Mouse (Mus musculus) layer of hippocampus, postnatal 14 days (tissue): Measurements from ENCODE around the gene Ptprm. TPM values are rescaled to one million over a fixed set of nuclear protein-coding genes. Genes with fewer than 3 reads are reported as not detected.

Experiments
- DNase-seq, 2 experiments: peaks; one replicate each; pipeline ENCODE4 v3.0.0; 2021 to 2022; ENCODE audit warnings: low spot score in 2 of 2, mixed read lengths in 1 of 2
- total RNA-seq, 2 experiments: library from RNA; stranded (reverse); gene quantifications; 2 replicates each; pipeline ENCODE4 v1.2.3; 2021

The Ptprm gene
- total RNA-seq, 2 experiments from 2014 or later: 27.7 TPM

DNA sequence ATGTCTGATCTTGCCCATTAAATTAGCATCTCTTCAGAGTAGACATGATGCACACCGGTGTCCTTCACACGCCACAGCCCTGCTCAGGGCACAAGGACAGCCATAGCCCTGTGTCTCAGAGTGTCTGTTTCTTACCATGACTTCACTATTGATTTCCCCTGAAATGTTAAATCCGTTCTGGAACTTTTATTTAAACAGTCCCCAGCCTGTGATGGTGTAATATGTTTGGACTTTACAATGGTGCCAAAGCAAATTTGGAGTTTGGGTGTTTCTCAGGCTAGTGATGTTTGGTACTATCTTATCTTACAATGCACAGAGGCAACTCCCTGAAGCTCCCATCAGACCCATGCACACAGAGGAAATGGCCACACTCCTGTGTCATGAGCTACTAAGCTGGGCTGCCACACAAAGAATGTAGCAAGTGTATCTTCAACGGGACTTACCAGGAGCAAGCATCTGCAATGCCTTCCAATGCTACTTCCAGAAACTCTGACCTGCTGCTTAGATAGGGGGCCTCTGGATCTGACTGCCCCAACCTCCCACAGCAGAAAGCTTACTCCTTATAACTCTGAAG lies 212.0 kb downstream of the Ptprm start:
- DNase-seq: no peak

DNA sequence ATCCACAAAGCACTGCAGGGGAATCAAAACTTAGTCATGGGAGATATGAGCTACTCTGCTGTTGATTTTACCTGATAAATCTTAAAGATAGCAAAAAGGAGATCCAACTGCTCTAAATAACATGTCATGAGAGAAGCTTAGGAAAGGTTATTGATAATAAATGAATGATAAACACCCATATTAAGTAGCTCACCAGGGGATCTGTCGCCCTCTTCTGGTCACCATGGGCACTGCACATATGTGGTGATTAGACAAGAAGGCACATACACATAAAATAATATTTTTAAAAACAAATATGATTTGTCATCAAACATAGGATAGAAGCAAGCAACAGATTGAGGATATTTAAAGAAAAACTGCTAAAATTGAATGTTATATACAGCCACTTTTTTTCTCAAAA lies 213.8 kb downstream of the Ptprm start:
- no peak for DNase-seq

DNA sequence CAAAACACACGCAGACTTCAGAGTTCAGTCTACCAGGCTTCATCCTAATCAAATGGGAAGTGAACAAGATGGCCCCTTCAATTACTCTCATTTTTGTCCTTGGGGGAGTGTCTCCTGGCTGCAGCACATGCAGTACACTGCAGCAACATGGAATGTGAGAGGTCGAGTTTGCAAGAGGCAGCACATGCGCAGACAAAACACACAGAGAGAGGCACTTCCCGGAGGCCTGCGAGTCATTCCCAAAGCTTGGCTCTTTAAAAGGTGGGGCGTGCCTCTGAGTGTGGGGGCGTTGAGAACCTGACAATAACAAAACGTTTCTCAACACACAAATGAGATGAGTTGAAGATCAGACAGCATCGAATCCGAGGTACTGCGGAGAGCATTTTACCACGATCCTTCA lies 215.3 kb downstream of the Ptprm start:
- DNase-seq: no peak

DNA sequence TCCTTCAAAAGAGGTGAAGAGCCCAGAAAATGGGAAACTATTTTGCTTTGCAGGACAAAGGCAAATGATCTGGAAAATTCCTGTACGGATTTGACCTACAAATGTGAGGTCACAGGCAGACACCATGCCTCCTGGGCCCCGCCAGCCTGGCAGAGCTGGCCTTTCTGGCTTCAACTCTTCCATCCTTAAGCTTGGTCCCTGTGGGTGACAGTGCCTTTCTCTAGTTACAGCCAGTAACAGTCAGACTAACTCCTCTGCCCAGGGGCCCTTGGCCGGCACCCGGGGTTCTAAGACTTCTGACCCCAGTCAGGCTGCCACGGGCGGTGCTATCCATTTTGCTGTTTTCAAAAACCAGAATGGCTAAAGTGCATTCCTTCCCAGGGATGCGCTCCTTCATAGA lies 217.4 kb downstream of the Ptprm start:
- no peak for DNase-seq

DNA sequence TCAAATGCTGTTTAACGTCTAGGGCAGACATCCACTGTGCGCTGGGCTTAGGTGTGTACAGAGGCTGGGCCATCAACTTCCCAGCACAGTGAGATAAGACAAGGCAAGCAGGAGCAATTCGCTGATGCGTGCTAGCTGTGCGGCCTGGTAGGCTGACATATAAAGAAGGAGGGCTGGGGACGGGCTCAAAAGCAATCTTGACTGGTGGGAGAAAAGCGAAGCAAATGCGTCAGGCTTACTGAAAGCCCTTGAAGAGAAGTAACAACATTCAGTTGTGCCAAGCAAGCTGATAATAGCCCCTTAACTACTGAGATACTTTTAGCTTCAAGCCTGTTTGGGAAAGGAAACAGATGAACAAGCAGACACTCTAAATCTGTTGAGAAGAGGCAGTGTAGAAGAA lies 217.8 kb downstream of the Ptprm start:
- no peak for DNase-seq

DNA sequence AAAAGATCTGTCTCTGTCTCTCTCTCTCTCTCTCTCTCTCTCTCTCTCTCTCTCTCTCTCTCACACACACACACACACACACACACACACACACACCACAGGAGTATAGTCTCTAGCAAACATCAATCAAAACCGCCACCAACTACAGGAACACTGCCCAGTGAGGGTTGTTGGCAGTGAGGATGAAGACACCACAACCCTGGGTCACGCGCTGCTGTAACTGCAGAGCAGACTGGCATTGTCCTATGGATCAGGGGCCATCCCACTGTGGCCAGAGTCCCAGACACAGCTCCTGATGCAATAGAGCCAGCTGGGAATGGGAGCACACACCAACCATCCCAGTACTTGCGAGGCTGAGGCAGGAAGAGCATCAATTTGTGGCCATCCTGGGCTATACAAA lies 220.0 kb downstream of the Ptprm start:
- no peak for DNase-seq

DNA sequence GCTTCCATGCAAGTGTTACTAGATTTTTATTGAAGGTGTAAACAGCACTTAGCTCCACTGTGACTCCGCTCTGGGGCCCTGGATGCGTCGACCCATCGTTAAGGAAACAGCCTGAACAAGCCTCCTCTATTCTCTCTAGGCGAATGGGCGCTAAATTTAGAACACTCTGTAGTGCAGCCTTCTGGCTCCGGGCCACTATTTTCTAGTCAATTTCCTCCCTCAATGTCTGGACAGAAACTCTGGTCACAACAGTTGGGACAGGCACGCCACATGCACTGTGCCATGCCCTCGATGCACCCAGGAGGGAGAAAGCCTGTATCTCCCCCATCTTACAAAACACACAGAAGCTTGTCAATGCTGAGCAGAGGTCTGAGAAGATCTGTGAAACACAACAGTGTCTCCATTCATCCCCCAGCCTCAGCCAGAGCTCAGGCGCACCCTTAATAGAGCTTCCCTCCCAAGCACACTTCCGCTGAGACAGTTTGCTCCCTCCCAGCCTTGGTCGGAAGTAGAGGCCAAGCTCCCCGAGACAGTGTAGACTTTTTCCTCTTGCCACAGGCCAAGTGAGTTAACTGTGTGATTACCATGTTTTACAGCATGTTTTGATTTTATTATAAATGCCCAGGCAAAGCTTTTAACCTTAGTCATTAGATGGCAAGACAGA lies 220.7 kb downstream of the Ptprm start:
- peak; percentile 37 to 67 for DNase-seq

DNA sequence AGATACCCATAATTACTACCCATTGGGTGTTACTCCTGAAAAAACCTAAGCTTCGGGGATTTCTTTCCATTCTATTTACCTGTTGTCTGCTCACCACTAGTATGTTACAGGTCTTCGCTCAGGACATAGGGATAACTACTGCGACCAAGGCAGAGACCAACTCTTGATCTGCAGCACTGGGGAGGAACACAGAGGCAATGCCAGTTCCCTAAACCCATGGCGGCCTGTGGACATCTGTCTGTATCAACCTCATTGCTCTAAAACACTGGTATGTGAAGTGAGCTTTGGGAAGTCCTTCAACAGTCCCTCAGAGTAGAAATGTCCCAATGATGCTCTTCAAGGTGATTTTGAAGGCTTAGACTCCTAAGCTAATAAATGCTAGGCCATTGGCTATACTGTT lies 221.2 kb downstream of the Ptprm start:
- no peak for DNase-seq

DNA sequence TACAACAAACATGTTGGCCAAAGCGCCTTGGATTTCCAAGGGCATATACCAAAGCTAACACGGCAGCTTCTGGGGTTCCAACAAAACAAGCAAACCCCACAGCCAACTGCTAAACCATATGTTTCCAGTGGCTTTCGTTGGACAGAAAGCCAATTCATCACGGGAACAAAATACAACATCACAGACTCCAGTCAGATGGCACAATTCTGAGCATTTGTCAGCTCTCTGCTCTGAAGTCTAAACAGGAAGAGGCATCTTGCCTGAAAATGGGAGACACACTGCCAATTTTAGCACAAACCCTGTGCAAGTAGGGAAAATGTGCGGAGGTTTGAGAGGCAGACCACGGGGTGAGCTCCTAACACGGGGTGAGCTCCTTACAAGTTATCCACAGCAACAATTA lies 226.7 kb downstream of the Ptprm start:
- DNase-seq: peak; percentile 49 to 85

DNA sequence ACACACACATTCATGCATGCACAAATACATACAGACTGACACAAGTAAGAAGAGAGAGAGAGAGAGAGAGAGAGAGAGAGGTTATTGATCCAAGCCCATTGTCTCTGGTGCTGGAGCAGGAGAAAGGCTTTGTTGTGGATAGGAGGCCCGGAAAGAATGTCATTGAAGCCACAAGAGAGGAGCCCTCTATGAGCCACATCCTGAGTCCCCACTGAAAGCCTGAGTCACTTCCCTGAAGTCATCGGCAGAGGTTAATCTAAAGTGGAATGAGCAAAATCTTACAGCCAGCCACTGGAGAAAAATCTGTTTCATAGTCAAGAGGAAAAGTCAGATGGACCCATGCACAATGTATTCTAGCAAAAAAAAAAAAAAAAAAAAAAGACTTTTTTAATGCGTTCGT lies 228.7 kb downstream of the Ptprm start:
- DNase-seq: no peak

DNA sequence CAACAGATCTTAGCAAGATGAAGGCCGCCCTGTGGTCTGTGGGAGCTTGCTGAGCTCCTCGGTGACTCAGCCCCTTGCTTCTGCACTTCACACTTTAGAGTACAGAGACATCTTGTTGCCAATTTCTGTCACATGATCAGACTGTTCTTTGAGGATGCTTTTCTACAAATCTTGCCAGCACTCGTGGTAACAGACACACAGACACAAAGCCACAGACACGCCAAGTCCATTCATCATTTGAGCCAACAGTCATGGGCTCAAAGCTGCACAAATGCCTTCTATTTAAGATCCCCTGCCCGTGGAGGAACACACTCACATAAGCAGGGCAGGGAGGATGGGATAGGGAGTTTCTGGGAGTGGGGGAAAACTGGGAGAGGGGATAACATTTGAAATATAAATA lies 230.0 kb downstream of the Ptprm start:
- peak in 1 of 2 experiments; percentile 6 for DNase-seq

DNA sequence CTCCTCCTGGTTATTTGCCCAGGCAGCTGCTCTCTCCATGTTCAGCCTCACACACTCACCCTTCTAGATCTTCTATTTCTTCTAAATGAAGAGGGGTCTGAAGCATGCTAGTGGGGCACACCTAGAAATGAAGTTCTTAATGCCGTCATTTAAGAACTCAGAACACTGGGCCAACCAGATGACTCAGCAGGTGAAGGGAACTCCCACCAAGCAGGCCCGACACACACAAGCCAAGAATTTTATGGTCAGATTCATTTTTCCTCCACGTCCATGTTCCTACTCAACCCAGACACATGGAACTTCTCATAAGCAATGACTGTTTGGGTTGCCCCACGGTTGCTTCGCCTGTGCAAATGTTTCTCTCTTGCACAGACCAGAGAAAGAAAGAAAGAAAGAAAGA lies 230.5 kb downstream of the Ptprm start:
- DNase-seq: no peak

DNA sequence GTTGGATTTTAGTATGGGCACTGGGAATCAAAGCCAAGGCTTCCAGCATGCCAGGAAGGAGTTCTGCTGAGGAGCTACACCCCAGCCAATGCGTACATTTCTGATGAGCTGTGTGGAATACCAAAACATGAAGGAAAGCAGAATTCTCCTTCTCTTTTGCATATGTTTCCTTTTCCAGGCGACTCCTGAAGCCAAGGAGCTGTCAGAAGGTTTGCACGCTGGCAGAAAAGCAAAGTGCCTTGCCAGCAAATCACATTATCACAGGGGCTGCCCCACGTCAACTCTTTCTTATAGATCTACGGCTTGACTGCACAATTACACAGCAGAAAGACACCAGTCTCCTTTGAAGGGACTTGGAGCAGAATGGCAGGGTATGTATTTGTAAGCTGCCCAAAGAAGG lies 233.4 kb downstream of the Ptprm start:
- no peak for DNase-seq

DNA sequence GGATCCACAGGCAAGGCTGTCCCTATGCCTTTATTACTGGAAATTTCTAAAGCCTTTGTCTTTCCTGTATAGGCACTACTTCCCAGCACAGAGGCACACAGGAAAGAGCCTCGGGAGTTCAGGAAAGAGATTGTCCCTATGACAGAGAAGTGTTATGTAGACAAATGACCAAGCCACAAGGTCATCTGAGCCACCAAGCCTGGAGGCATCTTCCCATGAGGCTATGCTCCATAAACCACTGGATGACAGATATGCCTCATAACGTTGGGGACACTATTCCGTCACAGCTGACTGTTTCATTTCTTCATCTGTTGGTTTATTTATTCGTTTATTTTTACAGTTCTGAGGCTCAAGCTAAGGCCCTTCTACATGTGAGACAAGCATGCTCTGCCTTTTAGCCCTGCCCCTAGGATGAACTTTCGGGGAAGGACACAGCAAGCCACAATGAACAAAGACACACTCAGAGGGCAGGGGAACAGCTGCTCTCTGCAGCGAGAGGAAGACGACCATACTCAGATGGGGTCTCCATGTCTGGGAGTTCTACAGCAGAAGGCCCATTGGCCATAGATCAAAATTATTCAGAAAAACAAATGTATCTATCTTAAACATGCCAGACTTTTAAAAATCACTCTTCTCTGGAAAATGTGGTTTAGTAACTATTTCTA lies 235.4 kb downstream of the Ptprm start:
- no peak for DNase-seq

DNA sequence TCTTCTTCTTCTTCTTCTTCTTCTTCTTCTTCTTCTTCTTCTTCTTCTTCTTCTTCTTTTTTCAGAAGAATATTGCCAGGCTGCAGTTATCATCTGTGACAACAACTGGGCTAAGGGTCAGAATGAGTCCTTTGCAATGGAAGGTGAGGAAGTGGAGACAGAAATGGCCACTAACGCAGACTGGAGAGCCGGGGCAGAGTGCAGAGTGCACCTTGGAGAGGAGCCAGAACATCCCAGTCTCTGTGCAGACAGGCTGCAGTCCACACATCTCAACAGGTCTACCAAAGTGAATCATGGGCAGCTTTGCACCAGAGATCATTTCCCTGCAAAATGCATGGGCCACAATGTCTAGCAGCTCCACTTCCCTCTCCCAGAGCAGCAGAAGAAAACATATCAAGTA lies 239.4 kb downstream of the Ptprm start:
- DNase-seq: no peak

DNA sequence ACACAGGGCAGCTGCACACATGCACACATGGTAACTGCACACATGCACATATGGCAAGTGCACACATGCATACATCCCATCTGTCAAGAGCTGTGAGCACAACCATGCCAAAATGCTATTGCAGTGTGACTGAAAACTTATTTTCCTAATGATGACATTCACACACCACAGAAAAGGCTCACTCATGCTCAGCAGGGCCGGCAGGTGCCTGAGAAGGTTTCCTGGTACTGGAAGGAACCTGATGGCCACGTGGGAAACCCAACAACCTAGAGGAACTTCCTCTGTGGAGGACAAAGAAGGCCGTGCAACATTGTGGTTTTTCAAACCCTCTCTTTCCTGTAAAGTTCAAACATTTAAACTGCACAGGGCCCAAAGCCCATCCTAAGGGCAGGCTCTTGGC lies 241.6 kb downstream of the Ptprm start:
- DNase-seq: no peak

DNA sequence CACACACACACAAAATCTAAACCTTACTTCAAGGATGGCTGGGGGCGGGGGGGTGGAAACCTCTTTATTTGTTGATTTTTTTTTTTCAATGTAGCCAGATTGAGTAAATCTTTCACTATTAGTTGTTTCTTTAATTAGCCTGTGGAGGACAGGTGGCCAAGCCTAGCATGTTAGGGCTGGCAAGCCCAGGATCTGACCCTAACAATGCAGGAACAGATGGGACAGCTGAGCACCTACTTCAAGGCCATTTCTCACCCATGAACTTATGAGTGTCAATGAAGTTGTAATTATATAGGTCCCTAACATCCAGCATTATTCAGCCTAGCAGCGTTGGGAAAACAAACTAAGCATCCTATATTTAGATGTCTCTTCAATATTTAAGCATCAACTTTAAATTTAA lies 248.1 kb downstream of the Ptprm start:
- no peak for DNase-seq

DNA sequence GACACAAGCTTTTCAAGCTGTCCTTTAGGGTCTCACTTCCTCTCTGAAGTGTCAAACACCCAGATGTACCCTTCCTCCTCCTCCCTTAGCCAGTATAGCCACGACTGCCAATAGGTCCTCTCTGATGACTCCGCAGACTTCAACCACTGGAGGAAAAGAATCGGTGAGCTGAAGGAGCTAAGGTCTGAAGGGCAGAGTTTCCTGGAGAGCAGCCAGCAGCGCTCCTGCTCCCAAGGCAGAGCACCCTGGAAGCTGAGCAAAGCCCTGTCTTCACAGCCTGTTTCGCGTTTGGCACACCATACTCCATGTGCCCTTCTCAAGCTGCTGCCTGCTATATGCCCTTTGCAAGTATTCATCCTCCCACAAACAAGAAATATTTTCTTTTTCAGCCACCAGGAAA lies 252.2 kb downstream of the Ptprm start:
- no peak for DNase-seq

DNA sequence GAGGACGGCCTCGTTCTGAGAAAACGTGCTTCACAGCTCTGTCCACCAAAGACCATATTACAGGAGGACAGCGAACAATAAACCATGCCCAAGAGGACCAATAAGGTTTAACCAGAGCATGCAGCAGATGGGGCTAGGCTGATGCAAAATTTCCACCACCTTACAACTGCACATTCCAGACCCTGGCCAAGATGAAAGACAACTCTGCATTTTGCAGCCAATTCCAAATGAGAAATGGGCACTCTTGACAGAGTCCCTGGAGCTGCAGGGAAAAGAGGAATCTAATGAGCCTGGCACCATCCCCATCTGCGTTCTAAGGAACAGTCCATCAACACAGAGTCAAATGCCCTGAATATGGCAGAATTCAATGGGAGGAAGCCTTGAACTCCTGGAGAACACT lies 263.3 kb downstream of the Ptprm start:
- no peak for DNase-seq

DNA sequence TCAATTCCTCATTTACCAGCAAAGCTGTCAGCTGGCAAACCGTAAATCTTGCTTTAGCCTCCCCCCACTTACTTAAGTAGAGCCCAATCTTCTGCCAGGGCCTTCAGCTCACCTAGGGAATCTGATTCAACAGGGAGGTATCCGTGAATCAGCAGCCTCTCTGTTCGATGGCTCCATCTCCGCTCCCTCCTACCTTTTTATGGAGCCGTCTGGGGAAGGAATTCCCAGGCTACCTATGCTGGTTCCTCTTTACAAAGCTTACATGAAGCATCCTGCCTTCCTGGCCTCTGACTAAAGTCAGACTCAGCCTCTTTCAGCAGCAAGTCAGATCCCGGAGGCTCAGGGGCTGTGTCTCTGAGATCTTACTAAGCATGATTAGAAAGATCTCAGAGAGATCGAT lies 264.1 kb downstream of the Ptprm start:
- no peak for DNase-seq

DNA sequence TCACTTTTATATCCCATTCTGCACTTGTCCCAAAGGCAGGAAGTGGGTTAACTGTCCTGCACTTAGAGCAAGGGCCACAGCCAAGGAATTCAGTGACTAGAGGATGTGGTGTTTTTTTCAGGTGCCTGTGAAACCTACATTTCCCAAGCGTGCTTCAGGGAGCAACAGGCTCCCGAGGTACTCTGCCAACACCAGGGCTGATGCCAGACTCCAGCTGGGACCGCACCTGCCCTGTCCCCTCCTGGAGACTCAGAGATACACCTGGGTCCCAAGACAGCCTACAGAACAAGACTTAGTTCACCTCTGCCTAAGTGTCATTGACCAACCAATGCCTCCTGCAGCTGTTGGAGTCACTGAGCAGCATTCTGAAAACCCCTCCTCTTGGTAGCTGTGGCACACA lies 264.6 kb downstream of the Ptprm start:
- no peak for DNase-seq

DNA sequence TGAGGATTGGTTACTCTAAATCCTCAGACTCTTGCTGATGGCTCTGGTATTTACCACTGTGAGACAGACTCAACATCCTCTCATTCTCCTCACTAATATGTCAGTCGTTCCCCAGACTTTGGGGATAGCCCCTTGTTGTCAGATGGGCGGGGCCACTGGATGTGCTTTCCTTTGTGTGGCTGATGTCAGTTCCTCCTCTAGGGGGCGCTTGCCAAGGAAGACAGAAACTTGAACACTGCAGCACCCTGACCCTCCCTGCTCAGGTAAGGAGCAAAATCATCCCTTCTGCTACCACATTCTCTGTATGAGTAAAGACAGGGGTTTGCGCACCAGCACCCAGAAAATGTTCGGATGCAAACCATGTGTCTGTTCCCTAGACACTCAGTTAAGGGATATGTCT lies 266.7 kb downstream of the Ptprm start:
- no peak for DNase-seq

DNA sequence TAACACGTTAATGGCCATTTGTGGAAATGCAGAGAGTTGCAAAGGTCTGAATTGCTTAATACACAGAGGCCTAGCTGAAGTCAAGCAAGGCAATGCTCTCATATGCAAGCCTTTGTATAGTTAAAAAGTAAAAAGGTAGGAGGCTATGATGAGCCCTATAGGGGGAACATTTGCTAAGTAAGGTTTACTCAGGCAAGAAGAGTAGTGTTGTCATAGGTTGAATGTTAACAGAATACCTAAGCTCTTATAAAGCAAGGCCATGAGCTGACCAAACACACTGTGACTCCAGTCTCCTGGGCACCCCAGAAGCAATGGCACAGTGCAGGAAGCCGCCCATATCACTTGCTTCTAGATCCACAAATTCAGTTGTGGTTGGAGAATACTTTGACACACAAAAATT lies 267.4 kb downstream of the Ptprm start:
- DNase-seq: no peak
